Mouse (Mus musculus) neural tube, embryonic 15.5 days (tissue): ENCODE results near the gene Tmem43. TPM values are rescaled to one million over a fixed set of nuclear protein-coding genes. Genes with fewer than 3 reads are reported as not detected.
"Not testable (repeated sequence)": the region's sequence is repeated elsewhere in the genome, so short reads cannot be mapped to it uniquely, and the experiment has no call there.

Experiments
- ATAC-seq: fragments of 200-750 bp; cut with Nextera tagmentation; 2 replicates; pipeline ENCODE4 v1.8.0; 2017; ENCODE audit warnings: mild to moderate bottlenecking, moderate TSS enrichment, moderate library complexity; ENCODE audit not compliant: low FRiP score
- H3K27ac ChIP-seq: fragments of 300-500 bp; sonication (generic); replicated peaks from 2 replicates; pipeline ENCODE4 v1.5.1; 2015; ENCODE audit warnings: mild to moderate bottlenecking, inconsistent platforms
- H3K27me3 ChIP-seq: fragments of 300-500 bp; sonication (generic); replicated peaks from 2 replicates; pipeline ENCODE4 v1.6.1; 2015; ENCODE audit warnings: inconsistent platforms
- H3K36me3 ChIP-seq: fragments of 300-500 bp; sonication (generic); 2 replicates; pipeline ENCODE4 v1.6.1; 2015; ENCODE audit warnings: inconsistent platforms
- H3K4me1 ChIP-seq: fragments of 300-500 bp; sonication (generic); 2 replicates; pipeline ENCODE4 v1.6.1; 2015; ENCODE audit warnings: inconsistent platforms
- H3K4me2 ChIP-seq: fragments of 300-500 bp; sonication (generic); 2 replicates; pipeline ENCODE4 v1.6.1; 2015; ENCODE audit warnings: inconsistent platforms, mild to moderate bottlenecking, moderate library complexity
- H3K4me3 ChIP-seq: fragments of 300-500 bp; sonication (generic); replicated peaks from 2 replicates; pipeline ENCODE4 v1.5.1; 2015; ENCODE audit warnings: mild to moderate bottlenecking, inconsistent platforms
- H3K9ac ChIP-seq: fragments of 300-500 bp; sonication (generic); replicated peaks from 2 replicates; pipeline ENCODE4 v1.6.1; 2015; ENCODE audit warnings: mild to moderate bottlenecking, inconsistent platforms
- H3K9me3 ChIP-seq: fragments of 300-500 bp; sonication (generic); replicated peaks from 2 replicates; pipeline ENCODE4 v1.6.1; 2016; ENCODE audit warnings: inconsistent platforms
- WGBS: fragments of 180-500 bp; shearing (Covaris S2); methylation state at CpG from one replicate; pipeline ENCODE4 v1.1.7; 2015; ENCODE audit warnings: mixed read lengths; 5-methylcytosine and 5-hydroxymethylcytosine counted together
- polyA plus RNA-seq: library from polyadenylated mRNA; unstranded; fragments of >200 nt; fragmentation: Nextera tagmentation; extraction: Ambion mirVana; gene quantifications from 2 replicates; pipeline ENCODE4 v1.2.1, GENCODE M21; 2015

Gene Tmem43
- polyA plus RNA-seq, 1 experiment from 2014 or later, result 41.8 TPM

DNA sequence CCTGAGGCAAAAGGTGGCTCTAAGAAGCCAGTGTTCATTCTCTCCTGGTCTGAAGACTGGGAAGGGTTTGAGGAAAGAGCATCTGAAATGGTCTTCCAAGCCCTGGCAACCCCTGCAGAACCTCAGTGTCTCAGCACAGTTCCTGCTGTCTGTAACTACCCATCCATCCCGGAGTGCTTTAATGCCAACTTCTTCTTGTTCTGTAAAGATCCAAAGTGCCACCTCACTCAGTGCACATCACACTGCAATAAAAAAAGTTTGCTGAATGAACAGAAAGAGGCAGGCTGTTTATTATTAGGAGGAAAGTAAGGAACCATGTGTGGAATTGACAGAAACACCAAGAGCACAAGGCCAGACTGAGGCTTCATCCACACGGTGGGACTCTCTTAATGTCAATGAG lies 2.8 kb upstream of the Tmem43 start:
- Histone ChIP-seq H3K27ac (no peak overlapping the region), H3K9me3 (no peaks in the 10 kb centered on the region), H3K4me1 (peaks cover 34% of the 10 kb centered on the region), H3K27me3 (no peaks in the 10 kb centered on the region), H3K4me2 (no peak overlapping the region), H3K36me3 (peaks cover 20% of the 10 kb centered on the region), H3K9ac (no peak overlapping the region), H3K4me3 (no peak overlapping the region)
- 85% methylated on average over 2 of the region's 2 CpGs for WGBS
- ATAC-seq, result no peak

DNA sequence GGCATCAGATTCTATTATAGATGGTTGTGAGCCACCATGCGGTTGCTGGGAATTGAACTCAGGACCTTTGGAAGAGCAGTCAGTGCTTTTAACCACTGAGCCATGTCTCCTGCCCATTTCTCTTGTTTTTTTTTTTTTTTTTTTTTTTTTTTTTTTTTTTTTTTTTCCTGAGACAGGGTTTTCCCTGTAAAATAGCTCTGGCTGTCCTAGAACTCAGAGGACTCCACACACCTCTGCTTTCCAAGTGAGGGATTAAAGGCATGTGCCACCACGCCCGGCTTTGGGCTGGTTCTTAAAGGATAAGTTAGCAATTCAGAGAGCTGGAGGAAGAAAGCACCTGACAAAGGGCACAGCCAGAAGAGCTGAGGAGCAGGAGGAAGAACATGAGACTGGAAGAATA lies 2.1 kb upstream of the Tmem43 start:
- H3K4me2 ChIP-seq, result peak overlapping the region; percentile 74; the same call in 1 of the 2 replicates
- WGBS, result 92% methylated on average over 3 of the region's 3 CpGs
- H3K27me3 ChIP-seq, result not testable (repeated sequence)

DNA sequence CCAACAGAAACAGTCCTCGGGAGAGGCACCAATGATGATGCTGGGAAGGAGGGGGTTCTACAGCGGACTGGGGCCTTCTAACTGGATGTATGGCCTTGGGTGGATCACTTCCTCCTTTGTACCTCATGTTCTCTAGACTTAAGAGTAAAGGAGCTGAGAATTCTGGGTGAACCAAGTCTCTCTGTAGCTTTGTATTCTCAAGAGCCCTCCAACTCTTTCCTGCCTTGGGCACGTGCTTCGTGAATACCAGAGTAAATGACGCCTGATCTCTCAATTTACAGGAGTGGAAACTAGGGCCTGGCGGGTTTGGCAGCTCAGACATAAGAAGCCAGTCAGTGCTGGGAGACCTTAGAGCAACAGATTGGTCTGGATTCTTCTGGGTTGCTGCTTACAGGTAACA lies 1.2 kb upstream of the Tmem43 start:
- peaks cover 9% of the 10 kb centered on the region for H3K36me3 ChIP-seq
- H3K9ac ChIP-seq, result peak overlapping the region; percentile 74
- peak overlapping the region; percentile 63 for H3K4me3 ChIP-seq
- peak overlapping the region; percentile 74 for H3K4me2 ChIP-seq
- ATAC-seq, result no peak
- no peaks in the 10 kb centered on the region for H3K27me3 ChIP-seq
- peak overlapping the region; percentile 80 for H3K27ac ChIP-seq
- peaks cover 34% of the 10 kb centered on the region for H3K4me1 ChIP-seq
- WGBS, result 29% methylated on average over 6 of the region's 6 CpGs
- H3K9me3 ChIP-seq, result no peaks in the 10 kb centered on the region

More for the DNA sequence above, 2.1 kb upstream of the Tmem43 start:
- Histone ChIP-seq H3K4me1 (peaks cover 34% of the 10 kb centered on the region), H3K36me3 (peaks cover 14% of the 10 kb centered on the region), H3K4me3 (0 out of 2 replicates have a peak overlapping the region, but pooled peaks have one; percentile 63)
- ATAC-seq, H3K27ac ChIP-seq, H3K9me3 ChIP-seq, H3K9ac ChIP-seq: not testable (repeated sequence)

DNA sequence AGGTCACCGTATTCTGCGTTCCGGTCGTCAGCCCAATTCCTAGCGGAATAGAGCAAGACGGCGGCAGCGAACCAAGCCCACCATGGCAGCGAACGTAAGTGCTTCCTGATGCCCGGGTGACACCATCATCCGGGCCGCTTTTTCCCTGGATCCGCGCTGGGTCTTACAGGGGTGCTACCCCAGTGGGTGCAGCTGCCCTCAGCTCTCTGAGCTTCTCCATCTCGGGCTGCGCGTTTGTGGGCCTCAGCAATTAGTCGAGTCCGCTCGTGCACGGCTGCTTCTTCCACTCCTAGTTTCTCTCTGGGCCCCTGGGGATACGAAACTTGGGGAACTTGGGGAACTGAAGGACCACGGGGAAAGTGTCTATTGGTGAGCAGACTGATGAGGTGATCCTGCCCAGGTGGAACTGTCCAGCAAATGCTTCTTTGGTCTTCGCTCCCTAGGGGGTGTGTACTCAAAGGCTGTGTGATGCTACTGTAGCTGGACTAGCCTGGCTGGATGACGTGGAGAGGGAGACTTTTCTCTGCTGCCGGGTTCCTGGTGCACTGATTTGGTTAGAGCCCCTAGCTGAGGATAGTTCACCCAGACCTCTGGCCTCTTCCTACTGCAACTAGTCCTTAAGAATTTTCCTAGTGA lies 420 bp downstream of the Tmem43 start:
- under 1% methylated on average over 27 of the region's 27 CpGs for WGBS
- H3K9me3 ChIP-seq, result no peaks in the 10 kb centered on the region
- H3K36me3 ChIP-seq, result peaks cover 21% of the 10 kb centered on the region
- no peaks in the 10 kb centered on the region for H3K27me3 ChIP-seq
- ATAC-seq, result peak; percentile 48
- H3K9ac ChIP-seq, result peak overlapping the region; percentile 66
- peak overlapping the region; percentile 69 for H3K27ac ChIP-seq
- H3K4me1 ChIP-seq, result peaks cover 34% of the 10 kb centered on the region
- H3K4me3 ChIP-seq, result peak overlapping the region; percentile 63
- peak overlapping the region; percentile 74 for H3K4me2 ChIP-seq

DNA sequence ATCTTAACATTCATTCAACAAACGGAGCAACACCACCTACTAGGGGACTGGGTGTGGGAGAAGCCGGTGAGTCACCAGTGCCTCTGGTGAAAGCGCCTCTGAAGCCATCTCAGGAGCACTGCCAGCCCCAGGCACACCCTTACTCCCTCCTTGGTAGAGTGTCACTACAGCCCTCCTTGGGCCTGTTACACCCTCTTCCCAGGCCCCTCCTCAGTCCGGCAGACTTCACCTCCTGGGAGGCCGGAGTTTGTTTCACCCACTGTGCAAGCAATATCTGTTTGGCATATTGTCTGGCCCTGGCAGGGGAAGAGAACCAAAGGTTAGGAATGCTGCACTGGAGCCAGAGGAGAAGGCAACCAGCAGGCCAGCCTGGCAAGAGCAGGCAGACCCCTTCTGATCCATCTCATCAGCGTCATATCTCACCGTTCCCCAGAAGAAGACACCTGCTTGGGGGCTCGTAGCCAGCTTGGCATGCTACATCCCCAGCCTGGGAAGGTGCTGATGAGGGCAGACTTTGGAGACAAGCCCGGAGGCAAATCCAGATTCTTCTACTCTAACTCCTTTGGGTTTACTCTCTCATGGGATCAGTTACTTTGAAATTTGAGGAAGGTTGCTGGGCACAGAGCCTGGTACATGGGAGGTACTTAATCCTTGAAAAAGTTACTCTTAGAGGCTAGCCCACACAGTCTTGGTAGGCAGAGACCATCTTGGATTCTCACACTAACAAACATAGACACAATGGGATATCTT lies 1.1 kb downstream of the Tmem43 start:
- peak overlapping the region; percentile 63 for H3K4me3 ChIP-seq
- H3K27ac ChIP-seq, result no peak overlapping the region
- H3K36me3 ChIP-seq, result peaks cover 28% of the 10 kb centered on the region
- H3K9ac ChIP-seq, result peak overlapping the region; percentile 66
- peaks cover 34% of the 10 kb centered on the region for H3K4me1 ChIP-seq
- peak overlapping the region; percentile 74 for H3K4me2 ChIP-seq
- WGBS, result 58% methylated on average over 9 of the region's 9 CpGs
- ATAC-seq, result no peak
- no peaks in the 10 kb centered on the region for H3K27me3 ChIP-seq
- no peaks in the 10 kb centered on the region for H3K9me3 ChIP-seq

DNA sequence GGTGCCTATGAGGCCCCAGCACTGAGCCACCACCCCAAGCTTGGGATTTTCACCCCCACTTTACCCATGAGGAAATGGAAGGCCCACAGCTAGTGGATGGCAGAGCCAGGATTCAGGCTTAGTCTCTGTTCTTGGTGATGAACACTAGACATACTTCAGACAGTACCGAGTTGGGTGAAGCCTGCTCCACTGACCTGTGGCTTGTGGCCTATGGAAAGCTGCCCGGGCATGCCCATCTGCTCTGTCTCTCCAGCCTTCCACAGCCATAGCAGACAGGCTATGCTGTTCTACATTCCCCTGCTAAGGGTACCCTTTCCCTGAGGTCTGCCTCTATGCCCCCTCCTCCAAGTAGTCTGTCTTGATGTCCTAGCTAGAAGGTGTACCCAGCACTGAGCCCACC lies 3.0 kb downstream of the Tmem43 start:
- no peak overlapping the region for H3K27ac ChIP-seq
- no peak overlapping the region for H3K9ac ChIP-seq
- H3K4me3 ChIP-seq, result no peak overlapping the region
- H3K9me3 ChIP-seq, result no peaks in the 10 kb centered on the region
- peaks cover 44% of the 10 kb centered on the region for H3K36me3 ChIP-seq
- no peak for ATAC-seq
- 98% methylated on average over 2 of the region's 2 CpGs for WGBS
- H3K4me2 ChIP-seq, result no peak overlapping the region
- H3K27me3 ChIP-seq, result no peaks in the 10 kb centered on the region
- peaks cover 30% of the 10 kb centered on the region for H3K4me1 ChIP-seq

DNA sequence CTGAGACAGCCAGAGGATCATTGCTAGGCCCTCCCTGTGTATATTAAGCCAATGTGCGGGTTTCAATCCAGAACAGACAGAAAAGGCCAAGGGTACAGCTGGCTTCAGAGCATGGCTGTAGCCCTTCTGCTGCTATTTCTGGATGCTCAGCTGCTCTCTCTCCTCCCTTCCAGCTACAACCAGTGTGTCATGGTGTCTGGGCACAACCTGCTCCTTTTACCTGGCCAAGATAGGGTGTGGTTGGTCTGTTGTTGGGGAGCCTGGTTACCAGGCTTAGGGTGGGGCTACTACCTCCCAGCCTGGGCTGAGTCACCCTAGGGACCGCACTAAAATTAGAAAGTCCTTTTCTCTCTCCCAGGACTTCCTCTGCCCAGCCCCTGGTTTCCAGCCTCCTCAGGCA lies 9.9 kb downstream of the Tmem43 start:
- 100% methylated on average over 2 of the region's 2 CpGs for WGBS
- no peaks in the 10 kb centered on the region for H3K27me3 ChIP-seq
- no peak for ATAC-seq
- H3K9me3 ChIP-seq, result no peaks in the 10 kb centered on the region
- H3K36me3 ChIP-seq, result peaks cover 100% of the 10 kb centered on the region
- no peak overlapping the region for H3K4me2 ChIP-seq
- no peaks in the 10 kb centered on the region for H3K4me1 ChIP-seq
- no peak overlapping the region for H3K4me3 ChIP-seq
- no peak overlapping the region for H3K27ac ChIP-seq
- no peak overlapping the region for H3K9ac ChIP-seq

DNA sequence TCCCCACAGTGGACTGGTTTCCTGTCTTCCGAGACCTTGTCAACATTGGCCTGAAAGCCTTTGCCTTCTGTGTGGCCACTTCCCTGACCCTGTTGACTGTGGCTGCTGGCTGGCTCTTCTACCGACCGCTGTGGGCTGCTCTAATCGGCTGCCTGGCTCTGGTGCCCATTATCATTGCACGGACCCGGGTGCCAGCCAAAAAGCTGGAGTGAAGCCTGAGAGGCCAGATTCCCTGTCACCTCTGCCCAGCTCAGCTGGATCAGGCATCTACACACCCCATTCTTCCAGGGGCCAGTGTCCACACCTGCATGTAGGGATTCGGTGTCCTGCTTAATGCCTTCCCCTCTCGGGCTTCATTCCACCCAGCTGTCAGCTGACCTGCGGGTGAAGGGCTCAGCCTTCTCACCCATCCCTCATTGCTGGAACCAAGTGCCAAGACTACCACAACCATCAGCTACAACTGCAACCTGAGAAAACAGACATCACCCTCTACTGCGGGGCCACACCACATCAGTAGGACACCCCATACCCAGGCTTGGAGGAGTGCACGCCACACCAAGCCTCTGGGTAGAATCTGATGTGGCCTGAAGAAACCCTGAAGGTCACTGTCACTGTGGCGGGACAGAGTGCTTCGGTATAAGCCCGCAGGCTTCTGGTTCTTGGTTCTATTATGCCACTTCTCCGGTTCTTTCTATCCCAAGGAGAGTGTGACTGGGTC lies 13.4 kb downstream of the Tmem43 start:
- H3K9me3 ChIP-seq, result no peaks in the 10 kb centered on the region
- no peaks in the 10 kb centered on the region for H3K4me1 ChIP-seq
- no peak overlapping the region for H3K9ac ChIP-seq
- no peak overlapping the region for H3K27ac ChIP-seq
- 93% methylated on average over 15 of the region's 15 CpGs for WGBS
- ATAC-seq, result no peak
- no peak overlapping the region for H3K4me2 ChIP-seq
- no peak overlapping the region for H3K4me3 ChIP-seq
- no peaks in the 10 kb centered on the region for H3K27me3 ChIP-seq
- peaks cover 94% of the 10 kb centered on the region for H3K36me3 ChIP-seq

DNA sequence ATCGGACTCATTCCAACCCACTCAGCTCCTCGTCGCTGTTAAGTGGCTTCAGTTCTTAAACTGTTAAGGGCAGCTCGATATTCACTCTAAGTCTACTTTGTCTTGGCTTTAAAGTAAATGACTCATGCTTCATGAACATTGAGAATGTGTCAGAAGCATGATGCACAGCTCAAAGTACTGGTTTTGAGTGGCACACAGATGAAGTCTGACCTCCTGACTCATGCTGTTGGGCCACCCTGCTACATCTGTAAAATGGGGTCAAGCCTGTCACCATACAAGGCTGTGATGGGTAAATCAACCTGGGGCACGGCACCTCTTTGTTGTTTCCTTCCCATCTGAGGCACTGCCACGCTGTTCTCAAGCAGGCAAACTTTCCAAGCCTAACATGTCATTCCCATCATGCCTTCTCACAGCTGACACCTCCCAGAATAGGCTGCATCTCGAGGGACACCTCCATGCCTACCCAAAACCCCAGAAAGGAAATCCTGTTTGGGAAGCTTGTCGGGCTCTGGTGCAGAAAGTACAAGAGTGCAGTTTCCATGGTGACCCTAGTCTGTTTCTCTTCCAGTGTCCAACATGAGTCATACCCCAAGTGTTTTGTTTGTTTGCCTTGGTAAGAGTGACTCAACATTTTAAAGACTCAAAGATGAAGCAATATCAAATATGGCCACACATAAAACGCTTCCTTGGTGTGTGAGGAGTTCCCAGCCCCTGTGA lies 15.2 kb downstream of the Tmem43 start:
- Histone ChIP-seq H3K27ac (no peak overlapping the region), H3K4me3 (no peak overlapping the region), H3K27me3 (no peaks in the 10 kb centered on the region), H3K4me1 (no peaks in the 10 kb centered on the region), H3K9me3 (no peaks in the 10 kb centered on the region), H3K36me3 (peaks cover 89% of the 10 kb centered on the region), H3K4me2 (no peak overlapping the region), H3K9ac (no peak overlapping the region)
- 88% methylated on average over 9 of the region's 9 CpGs for WGBS
- ATAC-seq, result no peak

DNA sequence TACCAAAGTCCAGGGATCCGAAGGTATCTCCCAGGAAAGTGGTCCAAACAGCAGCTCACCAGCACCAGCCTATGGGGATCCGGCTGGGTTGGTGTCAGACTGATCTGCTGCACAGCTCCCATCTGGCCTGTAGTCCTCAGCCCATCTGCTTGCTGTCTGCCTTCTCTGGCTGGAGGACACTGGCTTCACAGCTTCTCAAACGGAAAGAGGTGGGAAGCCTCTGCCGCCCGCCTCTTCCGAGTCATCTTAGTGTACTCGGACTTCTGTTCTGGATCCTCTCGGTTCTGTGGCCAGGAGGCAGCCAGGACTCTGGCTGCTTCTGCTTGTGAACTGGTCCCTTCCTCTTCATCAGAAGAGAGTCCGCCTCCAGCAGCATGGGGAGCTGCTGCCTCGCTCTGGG lies 16.4 kb downstream of the Tmem43 start:
- WGBS, result 87% methylated on average over 10 of the region's 10 CpGs
- no peak overlapping the region for H3K4me3 ChIP-seq
- no peak overlapping the region for H3K27ac ChIP-seq
- H3K4me1 ChIP-seq, result no peaks in the 10 kb centered on the region
- H3K9ac ChIP-seq, result no peak overlapping the region
- H3K36me3 ChIP-seq, result peaks cover 86% of the 10 kb centered on the region
- no peaks in the 10 kb centered on the region for H3K27me3 ChIP-seq
- H3K9me3 ChIP-seq, result no peaks in the 10 kb centered on the region
- ATAC-seq, result no peak
- no peak overlapping the region for H3K4me2 ChIP-seq

DNA sequence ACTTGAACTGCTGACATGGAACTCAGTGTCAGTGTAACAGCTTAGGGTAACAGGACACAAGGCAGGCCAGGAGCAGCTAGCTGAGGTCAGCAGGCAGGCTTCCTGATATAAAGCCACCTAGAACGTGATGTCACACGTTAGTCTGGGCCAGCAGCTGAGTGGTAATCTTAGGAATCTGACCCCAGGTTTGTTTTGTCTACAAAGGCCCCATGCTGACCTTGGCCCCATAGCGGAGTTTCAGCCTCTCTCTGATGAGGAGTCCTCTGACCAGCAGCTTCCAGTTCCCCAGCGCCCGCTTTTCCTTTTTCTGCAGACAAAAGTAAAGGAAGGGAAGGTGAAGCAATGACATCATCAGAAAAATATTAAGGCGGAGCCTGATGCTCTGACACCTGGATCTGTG lies 17.5 kb downstream of the Tmem43 start:
- Histone ChIP-seq H3K4me2 (no peak overlapping the region), H3K4me1 (no peaks in the 10 kb centered on the region), H3K27ac (no peak overlapping the region), H3K4me3 (no peak overlapping the region), H3K27me3 (no peaks in the 10 kb centered on the region), H3K9ac (no peak overlapping the region), H3K36me3 (peaks cover 85% of the 10 kb centered on the region), H3K9me3 (no peaks in the 10 kb centered on the region)
- no peak for ATAC-seq
- WGBS, result 81% methylated on average over 6 of the region's 6 CpGs
